Mouse (Mus musculus) heart, postnatal 14 days (tissue): Measurements from ENCODE around the gene Efhd2. TPM values are rescaled to one million over a fixed set of nuclear protein-coding genes. Genes with fewer than 3 reads are reported as not detected.

Experiments used
- DNase-seq, 2 experiments: peaks; one replicate each; pipeline ENCODE4 v3.0.0; 2021 to 2022
- intact Hi-C: fragments of 180-260 bp; cut with DNase I; formaldehyde crosslinking; loops from one replicate; pipeline ENCODE4 v1.15.1; 2025
- total RNA-seq, 2 experiments: library from RNA; stranded (reverse); gene quantifications; 2 replicates each; pipeline ENCODE4 v1.2.3; 2021

The Efhd2 gene
- total RNA-seq, 2 experiments from 2014 or later: 22.1 to 22.6 TPM

DNA sequence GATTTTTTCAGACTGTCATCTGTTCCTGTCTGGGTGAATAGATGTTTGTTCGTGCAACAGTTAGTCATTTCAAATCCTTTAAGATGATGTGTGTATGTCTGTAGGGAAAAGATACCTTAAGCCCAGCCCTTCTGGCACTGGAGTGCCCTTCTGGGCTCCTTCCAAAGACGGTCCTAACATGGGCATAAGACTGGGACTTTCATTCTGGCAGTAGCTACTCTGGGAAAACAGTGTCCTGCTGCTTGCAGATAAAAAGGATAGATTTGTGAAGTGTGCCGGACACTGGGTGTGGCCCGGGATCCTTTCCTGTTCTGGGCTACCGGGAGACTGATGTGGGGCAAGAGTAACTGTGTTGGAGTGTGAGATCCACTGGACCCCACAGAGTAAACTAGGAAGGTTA is 7.2 kb upstream of the Efhd2 start:
- no peak for DNase-seq
- intact Hi-C loops: no loop called here

DNA sequence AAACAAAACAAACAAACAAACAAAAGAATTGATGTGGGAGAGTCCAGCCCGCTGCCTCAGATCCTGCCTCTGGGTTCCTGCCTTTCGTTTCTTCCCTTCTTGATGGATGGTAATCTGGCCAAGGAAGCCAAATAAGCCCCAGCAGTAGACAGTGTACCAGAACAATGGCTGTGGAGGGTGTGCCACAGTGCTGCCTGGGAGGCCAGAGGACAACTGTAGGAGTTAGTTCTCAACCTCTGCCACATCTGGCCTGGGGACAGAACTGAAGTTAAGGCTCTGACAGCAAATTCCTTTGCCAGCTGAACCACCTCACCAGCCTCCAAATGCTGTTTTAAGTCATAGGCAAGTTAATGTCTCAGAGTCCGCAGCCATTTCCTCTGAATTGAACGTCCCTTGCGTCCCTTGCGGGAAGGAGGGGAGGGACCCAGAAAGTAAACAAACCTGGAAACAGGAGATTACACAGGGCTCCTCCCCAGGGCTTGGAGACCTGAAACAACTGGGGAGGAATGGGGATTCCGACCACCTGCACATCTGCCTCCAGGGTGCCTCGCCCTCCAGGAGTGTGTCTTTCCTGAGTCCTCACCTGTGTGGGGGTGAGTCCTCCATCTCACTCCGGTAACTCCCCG is 6.7 kb upstream of the Efhd2 start:
- intact Hi-C loops: no loop called here
- DNase-seq: no peak

DNA sequence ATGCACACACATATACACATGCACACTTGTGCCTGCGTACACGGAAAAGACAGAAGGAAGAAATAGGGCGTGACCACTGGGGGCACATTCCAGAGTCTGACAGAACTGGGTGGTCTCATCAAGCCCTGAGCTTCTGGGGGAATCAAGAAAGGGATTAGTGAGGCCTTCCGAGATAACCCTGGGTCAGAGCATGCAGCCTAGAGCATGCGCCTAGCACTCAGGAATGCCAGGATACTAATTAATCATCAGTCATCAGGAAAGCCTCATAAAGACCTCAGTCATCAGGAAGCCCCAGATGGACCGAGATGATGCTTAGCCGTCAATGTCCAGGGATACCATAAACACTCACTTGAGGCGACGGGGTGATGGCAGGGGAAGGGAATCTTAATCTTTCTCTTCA is 5.2 kb upstream of the Efhd2 start:
- DNase-seq: no peak
- intact Hi-C loops: no loop called here

DNA sequence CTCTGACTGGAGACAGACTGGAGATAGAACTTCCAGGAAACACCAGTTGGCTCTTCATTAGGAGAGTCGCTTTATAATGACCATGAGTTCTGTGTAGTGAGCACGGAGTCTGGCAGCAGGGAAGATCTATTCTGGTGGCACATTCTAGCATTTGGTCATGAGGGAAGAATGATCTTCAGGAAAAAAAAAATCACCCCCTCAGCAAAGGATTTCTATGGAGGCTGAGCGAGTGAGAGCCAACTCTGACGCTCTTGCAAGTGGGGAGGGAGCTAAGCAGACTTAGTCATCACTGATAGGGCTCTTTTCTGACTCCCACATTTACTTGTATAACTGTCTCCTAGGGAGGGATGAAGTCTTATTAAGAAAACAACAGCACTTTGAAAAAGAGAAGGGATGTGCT is 4.4 kb upstream of the Efhd2 start:
- no peak for DNase-seq
- intact Hi-C loops: no loop called here

DNA sequence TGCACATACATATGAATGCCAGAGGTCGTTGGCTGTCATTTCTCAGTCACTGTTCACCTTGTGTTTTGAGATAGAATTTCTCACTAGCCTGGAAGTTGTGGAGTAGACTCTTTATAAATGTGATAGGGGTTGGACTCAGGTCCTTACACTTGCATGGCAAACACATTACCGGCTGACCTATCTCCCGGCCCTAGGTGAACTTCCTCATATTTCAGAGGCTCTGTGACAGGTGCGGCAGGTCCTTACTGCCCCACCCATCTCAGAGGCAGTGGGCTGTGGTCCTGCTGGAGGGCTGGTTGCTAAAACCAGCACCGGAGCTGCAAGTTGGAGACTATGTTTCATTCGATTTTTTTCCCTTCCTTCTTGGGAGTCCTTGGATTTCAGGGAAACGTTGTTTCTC is 3.9 kb upstream of the Efhd2 start:
- intact Hi-C loops: no loop called here
- no peak for DNase-seq

DNA sequence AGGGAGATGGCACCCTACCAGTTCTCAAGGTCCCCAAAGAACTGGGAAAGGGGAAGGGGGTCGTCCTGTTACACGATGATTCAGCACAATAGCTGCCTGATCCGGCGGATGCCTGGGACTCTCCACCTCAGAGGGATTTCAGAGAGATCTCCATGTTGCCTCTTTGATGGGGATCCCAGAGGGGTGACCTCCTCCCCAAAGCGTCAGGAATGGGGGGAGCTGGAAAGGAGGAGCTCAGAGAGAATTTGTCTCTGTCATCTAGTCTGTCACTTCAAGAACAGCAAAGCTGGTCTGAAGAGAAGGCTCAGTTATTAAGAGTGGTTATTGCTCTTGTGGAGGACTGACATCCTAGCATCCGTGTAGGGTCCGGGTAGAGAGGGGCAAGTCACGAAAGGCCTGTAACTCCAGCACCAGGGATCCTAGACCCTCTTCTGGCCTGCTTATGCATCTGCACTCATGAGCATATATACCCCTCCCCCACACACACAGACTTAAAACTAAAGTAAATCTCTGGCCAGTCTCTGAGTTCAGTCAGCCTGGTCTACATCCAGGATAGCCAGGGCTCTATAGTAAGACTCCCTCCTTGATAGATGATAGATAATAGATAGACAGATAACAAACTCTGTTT is 875 bp upstream of the Efhd2 start:
- intact Hi-C loops: no loop called here
- DNase-seq: no peak

DNA sequence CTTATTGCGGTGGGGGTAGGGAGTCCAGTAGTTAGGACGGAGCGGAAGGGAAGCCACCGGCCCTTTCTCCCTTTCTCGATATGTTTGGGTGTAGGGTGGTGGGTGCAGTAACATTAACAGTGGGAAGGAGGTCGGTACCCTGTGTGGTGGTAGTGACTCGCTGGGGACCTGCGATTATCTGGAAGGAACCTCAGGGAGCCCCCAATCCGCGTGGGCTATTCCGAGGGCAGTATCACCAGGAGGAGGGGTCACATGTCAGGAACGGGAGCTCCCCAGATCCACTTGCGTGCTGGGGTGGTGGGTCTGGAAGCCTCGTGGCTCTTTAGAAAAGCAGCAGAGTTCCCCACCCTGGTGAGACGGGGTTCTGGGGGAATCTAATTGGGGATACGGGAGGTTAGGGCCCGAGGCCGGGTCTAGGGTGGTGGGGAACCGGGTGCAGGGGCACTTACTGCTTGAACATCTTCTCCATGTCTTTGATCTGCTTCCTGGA is 564 bp downstream of the Efhd2 start:
- DNase-seq: no peak
- intact Hi-C loops: loop anchor here (5.0 kb wide), 1 partner anchor 43 kb away; no protein-coding TSS in a partner anchor

DNA sequence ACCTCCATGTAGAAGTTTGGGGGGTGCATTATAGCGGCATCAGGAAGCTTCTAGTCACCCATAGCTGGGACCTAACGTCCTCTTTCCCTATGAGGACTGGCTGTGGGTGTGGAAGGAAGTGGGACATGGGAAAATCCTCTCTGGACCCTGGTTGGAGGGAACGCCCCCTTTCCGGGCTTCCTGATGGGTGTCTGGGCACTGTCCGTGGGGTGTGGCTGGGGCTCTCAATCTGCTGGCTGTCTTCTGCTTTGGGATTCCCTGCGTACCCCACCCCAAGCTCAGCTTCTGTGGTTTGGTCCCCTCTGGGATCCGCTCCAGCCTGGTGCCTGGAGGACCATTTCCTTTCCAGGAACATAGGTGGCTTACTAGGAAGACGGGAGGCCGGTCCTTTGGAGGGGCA is 1.7 kb downstream of the Efhd2 start:
- intact Hi-C loops: loop anchor here (5.0 kb wide), 1 partner anchor 44 kb away; no protein-coding TSS in a partner anchor

DNA sequence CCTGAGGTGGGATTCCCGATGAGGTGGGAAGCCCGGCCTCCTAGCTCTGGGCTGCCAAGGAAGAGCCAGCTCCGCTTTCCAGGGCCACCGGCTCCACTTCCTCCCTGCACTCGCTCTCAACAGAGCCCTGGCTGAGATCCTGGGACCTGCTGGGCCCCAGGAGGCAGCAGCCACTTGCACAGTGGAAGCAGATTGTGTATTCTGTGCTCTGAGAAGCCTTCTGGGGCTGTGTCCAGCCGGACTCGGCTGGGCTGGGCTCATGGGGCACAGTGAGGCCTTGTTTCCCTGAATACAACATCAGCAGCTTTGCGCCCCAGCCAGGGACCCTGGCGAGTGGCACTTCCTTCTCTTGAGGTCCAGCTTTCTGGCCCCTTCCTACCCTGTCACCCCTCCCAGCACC is 2.8 kb downstream of the Efhd2 start:
- peak in 1 of 2 experiments; percentile 39 for DNase-seq
- intact Hi-C loops: loop anchor here (5.0 kb wide), 1 partner anchor 45 kb away; no protein-coding TSS in a partner anchor

More for the DNA sequence above, 1.7 kb downstream of the Efhd2 start:
- peak in 1 of 2 experiments; percentile 32 for DNase-seq

DNA sequence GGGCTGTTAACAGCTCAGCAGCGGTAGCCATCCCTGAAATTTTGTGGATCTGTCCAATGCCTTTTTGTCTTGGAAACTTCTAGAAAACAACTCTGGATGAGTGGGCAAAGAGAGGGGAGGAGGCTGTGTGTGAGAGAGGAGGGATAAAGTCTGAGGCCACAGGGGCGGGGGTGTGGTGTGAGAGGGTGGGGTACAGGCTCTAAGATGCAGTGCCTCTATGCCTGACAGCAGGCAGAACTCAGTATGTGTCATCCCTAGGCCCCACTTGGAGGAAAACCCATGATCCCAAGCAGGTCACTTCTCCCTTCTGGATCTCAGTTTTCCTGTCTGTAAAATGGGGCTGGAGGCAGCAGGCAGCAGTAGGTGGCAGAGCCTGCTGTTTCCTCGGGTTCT is 3.4 kb downstream of the Efhd2 start:
- no peak for DNase-seq
- intact Hi-C loops: loop anchor here (5.0 kb wide), 1 partner anchor 46 kb away; no protein-coding TSS in a partner anchor

DNA sequence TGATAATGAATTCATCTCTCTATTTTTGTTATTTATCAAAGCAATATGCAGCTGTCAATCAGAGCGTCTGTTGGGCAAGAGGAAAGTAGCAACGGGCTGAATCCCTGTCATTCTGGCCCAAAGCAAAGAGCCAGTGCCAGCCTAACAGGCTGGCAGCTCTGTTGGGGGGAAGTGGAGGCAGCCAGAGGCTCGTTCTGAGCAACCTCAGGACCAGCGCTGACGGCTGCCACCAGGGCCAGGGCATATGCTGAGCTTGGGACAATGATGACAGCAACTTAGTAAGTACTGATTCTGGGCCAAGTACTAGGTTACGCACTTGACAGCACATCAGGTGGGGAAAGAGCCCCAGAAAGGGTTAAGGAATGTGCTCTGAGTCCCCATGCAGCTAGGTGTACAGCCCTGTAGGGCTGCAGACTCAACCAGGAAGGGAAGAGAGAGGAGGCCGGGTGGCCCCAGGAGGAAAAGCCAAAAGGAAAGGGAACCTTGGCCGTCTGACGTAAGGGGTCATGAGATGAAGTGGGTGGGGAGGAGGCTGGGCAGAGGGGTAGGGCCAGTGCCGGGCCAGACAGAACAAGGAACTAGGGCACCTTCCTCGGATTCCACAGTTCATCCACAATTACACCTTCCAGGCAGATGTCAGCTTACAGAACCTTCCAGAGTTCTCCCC is 3.9 kb downstream of the Efhd2 start:
- intact Hi-C loops: loop anchor here (5.0 kb wide), 1 partner anchor 47 kb away; no protein-coding TSS in a partner anchor
- peak in 1 of 2 experiments; percentile 37 for DNase-seq

DNA sequence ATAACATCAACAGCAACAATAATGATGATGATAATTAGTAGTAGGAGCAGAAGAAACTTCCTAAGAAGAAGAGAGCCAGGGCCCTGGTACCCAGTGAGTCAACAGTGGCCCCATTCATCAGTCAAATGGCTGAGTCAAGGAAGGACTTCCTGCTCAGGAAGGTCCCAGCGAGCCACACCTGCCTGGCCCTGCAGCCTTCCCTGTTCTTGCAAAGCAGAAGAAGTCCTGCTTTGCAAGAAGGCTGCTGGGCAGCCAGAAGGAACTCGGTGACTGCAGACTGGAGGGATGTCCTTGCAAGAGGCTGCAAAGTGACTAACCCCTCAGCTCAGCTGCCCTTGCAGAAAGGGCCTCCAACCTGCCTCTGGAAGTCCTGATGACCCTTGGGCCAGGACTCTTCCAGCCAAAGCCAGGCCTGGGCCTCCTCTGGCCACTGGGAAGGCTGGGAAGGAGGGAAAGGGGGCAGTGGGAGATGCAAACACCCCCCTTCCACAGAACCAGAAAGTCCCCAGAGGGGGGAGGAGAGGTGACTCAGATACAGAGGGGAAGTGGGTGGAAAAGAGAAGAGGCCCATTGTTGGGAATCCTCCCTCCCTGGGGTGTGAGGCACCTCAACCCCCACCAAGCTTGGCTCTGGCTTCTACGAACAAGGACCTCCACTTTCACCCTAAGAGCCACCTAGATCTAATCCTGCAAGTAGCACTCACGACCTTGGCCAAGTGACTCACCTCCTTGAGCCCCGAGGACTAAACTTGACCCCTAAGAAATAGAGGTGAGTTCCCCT is 5.1 kb downstream of the Efhd2 start:
- intact Hi-C loops: loop anchor here (5.0 kb wide), 1 partner anchor 48 kb away; no protein-coding TSS in a partner anchor
- no peak for DNase-seq

DNA sequence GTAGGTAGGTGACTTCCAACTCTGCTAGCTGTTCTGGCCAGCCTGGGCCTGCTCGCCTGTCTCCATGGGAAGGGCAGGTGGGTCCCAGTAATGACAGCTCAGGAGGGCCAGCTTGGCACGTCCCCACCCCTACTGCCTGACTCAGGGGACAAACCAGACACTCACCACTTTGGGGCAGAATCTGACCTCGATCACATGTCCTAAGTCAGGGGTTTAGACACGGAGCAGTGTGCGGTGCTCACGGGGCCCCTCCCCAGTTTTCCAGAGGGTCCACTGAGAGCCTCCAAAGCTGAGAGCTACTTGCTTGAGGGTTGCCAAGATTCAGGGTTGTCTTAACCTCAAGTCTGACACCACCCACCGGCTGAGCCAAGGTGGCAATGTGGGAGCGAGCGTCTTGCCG is 6.7 kb downstream of the Efhd2 start:
- DNase-seq: no peak
- intact Hi-C loops: no loop called here

DNA sequence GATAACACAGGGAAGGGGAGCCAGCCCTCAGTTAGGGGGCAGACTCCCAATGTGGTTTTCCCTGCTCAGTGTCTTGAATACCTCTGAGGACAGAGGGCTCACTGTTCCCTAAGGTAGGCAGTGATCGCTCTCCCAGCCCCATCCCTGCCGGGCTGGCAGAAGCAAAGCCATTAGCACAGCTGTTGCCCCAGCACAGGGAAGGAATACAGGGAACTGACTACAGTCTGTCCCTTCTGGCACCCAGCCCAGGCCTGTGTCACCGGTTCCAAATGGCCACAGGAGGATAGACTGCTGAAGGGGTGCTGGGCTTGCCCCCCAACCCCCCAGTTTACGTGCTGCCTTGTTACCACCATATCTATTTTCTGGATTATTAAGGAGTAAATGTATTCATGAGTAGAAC is 7.2 kb downstream of the Efhd2 start:
- peak; percentile 74 to 77 for DNase-seq
- intact Hi-C loops: no loop called here

DNA sequence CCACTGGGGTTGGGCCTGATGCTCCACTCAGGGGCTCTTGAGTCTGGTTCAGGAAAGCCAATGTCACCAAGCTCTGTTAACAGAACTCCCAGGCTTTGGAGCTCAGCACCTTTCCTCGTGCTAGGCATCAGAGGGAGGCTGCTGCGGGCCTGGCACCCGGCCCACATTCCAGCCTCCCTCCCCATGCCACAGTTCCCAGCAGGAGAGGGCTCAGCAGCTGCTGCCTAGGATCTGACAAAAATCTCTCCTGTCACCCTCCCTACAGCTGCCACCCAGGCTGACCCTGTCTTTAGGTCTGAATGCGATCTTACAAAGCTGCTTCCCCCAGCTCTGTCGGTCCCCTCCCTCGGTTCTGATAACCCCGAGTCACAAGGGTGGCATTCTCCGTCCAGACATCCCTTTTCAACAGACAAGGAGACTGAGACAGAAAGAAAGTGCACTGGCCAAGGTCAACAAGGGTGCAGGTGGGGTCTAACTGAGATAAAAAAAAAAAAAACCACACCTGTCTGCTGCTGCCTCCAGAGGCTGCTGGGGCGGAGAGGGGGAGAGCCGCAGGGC is 7.7 kb downstream of the Efhd2 start:
- intact Hi-C loops: no loop called here
- DNase-seq: peak; percentile 58 to 61

DNA sequence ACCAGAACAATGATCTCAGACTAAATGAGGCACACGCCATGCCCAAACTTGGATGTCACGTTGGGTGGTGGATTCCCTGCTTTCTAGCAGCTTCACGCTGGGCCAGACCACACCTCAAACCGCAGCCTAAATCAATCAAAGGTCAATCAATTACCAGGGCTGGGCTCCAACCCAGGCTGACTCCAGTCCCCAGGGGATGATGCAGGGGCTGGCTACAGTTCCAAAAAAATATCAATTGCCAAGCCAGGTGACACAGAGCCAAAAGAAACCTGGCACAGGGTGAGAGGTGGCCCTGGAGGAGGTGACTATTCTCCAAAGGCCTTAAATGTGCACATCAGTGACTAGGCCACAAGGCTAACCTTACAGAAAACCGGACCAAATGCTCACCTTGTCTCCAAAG is 9.1 kb downstream of the Efhd2 start:
- intact Hi-C loops: no loop called here
- DNase-seq: no peak

DNA sequence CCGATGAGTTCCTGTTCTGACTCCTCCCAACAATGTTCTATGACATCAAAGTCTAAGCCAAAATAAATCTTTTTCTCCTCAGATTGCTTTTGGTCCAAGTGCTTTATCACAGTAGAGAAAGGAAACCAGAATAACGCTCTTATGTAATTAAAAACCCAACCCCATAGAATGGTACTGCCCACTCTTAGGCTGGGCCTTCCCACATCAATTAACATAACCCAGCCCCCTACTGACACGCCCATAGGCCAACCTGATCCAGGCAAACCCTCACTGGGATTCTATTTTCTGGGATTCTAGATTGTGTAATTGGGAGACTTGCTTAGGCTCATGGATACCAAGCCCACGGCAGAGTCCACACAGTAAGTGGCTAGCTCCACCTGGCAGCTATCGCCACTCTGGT is 9.7 kb downstream of the Efhd2 start:
- DNase-seq: no peak
- intact Hi-C loops: no loop called here

DNA sequence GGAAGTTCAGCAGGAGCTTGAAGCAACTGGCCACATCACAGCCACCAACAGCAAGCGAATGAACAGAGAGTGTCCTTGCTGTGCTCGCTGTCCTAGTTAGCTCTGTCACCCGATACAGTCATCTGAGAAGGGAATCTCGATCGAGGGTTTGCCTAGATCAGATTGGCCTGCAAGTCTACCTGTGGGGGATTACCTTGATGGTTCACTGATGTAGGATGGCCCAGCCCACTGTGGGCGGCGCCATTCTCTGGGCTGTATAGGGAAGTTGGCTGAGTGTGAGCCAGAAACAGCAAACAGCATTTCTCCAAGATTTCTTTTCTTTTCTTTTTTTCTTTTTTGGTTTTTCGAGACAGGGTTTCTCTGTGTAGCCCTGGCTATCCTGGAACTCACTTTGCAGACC is 10.2 kb downstream of the Efhd2 start:
- DNase-seq: no peak
- intact Hi-C loops: no loop called here

DNA sequence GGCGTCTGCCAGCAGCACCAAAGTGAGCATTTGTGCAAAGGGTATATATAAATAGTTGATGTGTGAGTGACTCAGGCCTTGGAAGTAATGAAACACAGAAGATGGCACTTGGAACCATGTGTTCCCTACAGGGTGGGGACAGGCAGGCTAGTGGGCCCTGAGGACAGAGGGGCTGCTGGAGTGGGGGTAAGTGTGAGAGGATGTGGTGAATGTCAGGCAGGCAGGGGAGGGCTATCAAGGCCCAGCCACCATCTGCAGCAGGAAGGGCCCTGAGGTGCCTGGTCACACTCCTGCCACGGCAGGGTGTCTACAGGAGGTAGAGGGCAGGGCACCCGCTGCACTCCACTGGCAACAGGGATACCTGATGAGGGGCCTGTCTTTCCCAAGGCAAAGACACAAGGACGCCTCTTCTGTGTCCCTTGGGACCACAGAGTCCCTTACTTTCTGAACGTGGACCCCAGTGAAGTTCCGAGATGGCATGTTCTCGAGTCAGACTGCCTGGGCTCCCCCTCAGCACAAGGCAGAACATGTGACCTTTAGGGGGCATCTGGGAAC is 10.9 kb downstream of the Efhd2 start:
- no peak for DNase-seq
- intact Hi-C loops: no loop called here

DNA sequence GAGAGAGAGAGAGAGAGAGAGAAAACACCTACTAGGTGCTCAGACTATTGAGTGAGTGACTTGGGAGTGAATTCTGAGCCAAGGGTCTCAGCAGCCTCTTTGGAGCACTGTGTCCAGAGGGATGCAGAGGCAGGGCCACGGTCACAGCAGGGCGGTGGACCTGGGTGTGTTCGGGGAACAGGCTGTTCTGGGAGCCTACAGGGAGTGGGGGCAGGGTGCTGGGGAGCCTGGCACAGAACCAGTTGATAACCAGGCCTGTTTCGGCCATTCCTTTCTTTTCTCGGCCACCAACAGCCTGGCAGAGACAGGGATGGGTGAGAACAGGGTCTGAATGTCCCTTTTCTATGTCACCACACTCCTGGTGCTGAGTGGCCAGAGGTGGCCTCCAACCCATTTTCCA is 11.9 kb downstream of the Efhd2 start:
- DNase-seq: peak in 1 of 2 experiments; percentile 41
- intact Hi-C loops: no loop called here
